Mouse (Mus musculus): Measurements from ENCODE around the gene Shank1. TPM values are rescaled to one million over a fixed set of nuclear protein-coding genes. Genes with fewer than 3 reads are reported as not detected.

Shank1 gene
- polyA plus RNA-seq, 1 experiment from 2014 or later, result 0.53 TPM

DNA sequence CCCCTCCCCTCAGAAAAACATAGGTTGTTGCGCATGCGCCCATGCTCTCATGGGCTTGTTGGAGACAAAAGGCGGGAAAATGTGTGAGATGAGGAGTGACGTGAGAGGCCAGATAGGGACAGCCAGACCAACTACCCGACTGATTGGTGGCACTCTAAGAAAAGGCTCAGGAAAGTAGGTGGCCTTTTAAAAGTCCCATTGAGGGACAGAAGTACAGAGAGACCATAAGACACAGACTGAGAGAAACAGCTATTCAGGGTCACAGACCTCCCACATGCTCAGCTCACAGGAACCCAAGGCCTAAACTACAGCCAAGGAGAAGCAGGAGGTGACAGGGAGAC is 95.9 kb downstream of the Shank1 start:
- H3K27me3 ChIP-seq (ENCODE audit: control insufficient read depth, insufficient read depth, low read length), result no peaks in the 10 kb centered on the region
- no peaks in the 10 kb centered on the region for H3K9me3 ChIP-seq (ENCODE audit: control insufficient read depth, low read length)
- no peak for TF ChIP-seq EP300 (optimal IDR thresholded peaks at IDR 0.05)
- no peak for TF ChIP-seq CTCF (IDR thresholded peaks at IDR 0.05; ENCODE audit: low read depth)
- no peak overlapping the region for H3K9ac ChIP-seq (ENCODE audit: low read length)
- 1% methylated on average over 5 of the region's 5 CpGs for WGBS
- peak overlapping the region; percentile 30; the same call in 1 of the 2 replicates for H3K4me3 ChIP-seq (ENCODE audit: low read depth, low read length)
- no peaks in the 10 kb centered on the region for H3K4me1 ChIP-seq (replicated peaks; ENCODE audit: control insufficient read depth, insufficient read depth)
- peak overlapping the region; percentile 53; the same call in 1 of the 2 replicates for H3K4me2 ChIP-seq (replicated peaks; ENCODE audit: low read depth)
- H3K36me3 ChIP-seq (ENCODE audit: control insufficient read depth, insufficient read depth, low read length), result no peaks in the 10 kb centered on the region
- no peak for DNase-seq (ENCODE audit: low spot score)
- H3K27ac ChIP-seq (replicated peaks), result no peak overlapping the region
- no peak; the same call in 1 of the 2 replicates for ATAC-seq (ENCODE audit: low FRiP score, low TSS enrichment)

Other genes starting within 250 kb of the Shank1 start
- gene Klk1b21, start 207.9 kb upstream of the Shank1 start, polyA plus RNA-seq (2015; fragmentation: Nextera tagmentation; extraction: Ambion mirVana), result not detected in 2 replicates
- gene Klk1b22, start 197.6 kb upstream of the Shank1 start, polyA plus RNA-seq (2015; fragmentation: Nextera tagmentation; extraction: Ambion mirVana), result not detected in 2 replicates
- not detected in 2 replicates for gene Klk1b16, start 173.5 kb upstream of the Shank1 start, polyA plus RNA-seq (2015; fragmentation: Nextera tagmentation; extraction: Ambion mirVana)
- not detected in 2 replicates for gene Klk1b24, start 122.0 kb upstream of the Shank1 start, polyA plus RNA-seq (2015; fragmentation: Nextera tagmentation; extraction: Ambion mirVana)
- not detected in 2 replicates for gene Klk1b3, start 112.1 kb upstream of the Shank1 start, polyA plus RNA-seq (2015; fragmentation: Nextera tagmentation; extraction: Ambion mirVana)
- gene Klk1b4, start 102.8 kb upstream of the Shank1 start, polyA plus RNA-seq (2015; fragmentation: Nextera tagmentation; extraction: Ambion mirVana), result not detected in 2 replicates
- not detected in 2 replicates for gene Klk1b5, start 94.3 kb upstream of the Shank1 start, polyA plus RNA-seq (2015; fragmentation: Nextera tagmentation; extraction: Ambion mirVana)
- 9.7 and 10.7 TPM in 2 replicates for gene Klk1, start 84.9 kb upstream of the Shank1 start, polyA plus RNA-seq (2015; fragmentation: Nextera tagmentation; extraction: Ambion mirVana)
- gene Gm36864, start 74.1 kb upstream of the Shank1 start, polyA plus RNA-seq (2015; fragmentation: Nextera tagmentation; extraction: Ambion mirVana), result 0.13 TPM in 1 of 2 replicates, not detected in the other
- gene 1700028J19Rik, start 63.6 kb upstream of the Shank1 start, polyA plus RNA-seq (2015; fragmentation: Nextera tagmentation; extraction: Ambion mirVana), result 0.57 and 0.65 TPM in 2 replicates
- gene 2410002F23Rik, start 63.5 kb upstream of the Shank1 start, polyA plus RNA-seq (2015; fragmentation: Nextera tagmentation; extraction: Ambion mirVana), result 52.9 and 60.0 TPM in 2 replicates
- not detected in 2 replicates for gene Acp4, start 52.9 kb upstream of the Shank1 start, polyA plus RNA-seq (2015; fragmentation: Nextera tagmentation; extraction: Ambion mirVana)
- gene Gm15517, start 48.8 kb upstream of the Shank1 start, polyA plus RNA-seq (2015; fragmentation: Nextera tagmentation; extraction: Ambion mirVana), result not detected in 2 replicates
- 11.1 and 11.4 TPM in 2 replicates for gene Clec11a, start 3.4 kb upstream of the Shank1 start, polyA plus RNA-seq (2015; fragmentation: Nextera tagmentation; extraction: Ambion mirVana)
- gene Syt3, start 73.8 kb downstream of the Shank1 start, polyA plus RNA-seq (2015; fragmentation: Nextera tagmentation; extraction: Ambion mirVana), result 1.2 and 1.4 TPM in 2 replicates
- gene 1700008O03Rik, start 75.6 kb downstream of the Shank1 start, polyA plus RNA-seq (2015; fragmentation: Nextera tagmentation; extraction: Ambion mirVana), result 0.68 and 0.75 TPM in 2 replicates
- gene Lrrc4b, start 118.8 kb downstream of the Shank1 start, polyA plus RNA-seq (2015; fragmentation: Nextera tagmentation; extraction: Ambion mirVana), result 0.36 and 0.52 TPM in 2 replicates
- 0.12 and 0.21 TPM in 2 replicates for gene Aspdh, start 155.1 kb downstream of the Shank1 start, polyA plus RNA-seq (2015; fragmentation: Nextera tagmentation; extraction: Ambion mirVana)
- gene Josd2, start 157.7 kb downstream of the Shank1 start, polyA plus RNA-seq (2015; fragmentation: Nextera tagmentation; extraction: Ambion mirVana), result 32.8 and 33.7 TPM in 2 replicates
- 60.7 and 65.5 TPM in 2 replicates for gene Emc10, start 186.3 kb downstream of the Shank1 start, polyA plus RNA-seq (2015; fragmentation: Nextera tagmentation; extraction: Ambion mirVana)
- 5.9 and 8.3 TPM in 2 replicates for gene Fam71e1, start 186.3 kb downstream of the Shank1 start, polyA plus RNA-seq (2015; fragmentation: Nextera tagmentation; extraction: Ambion mirVana)
- gene Mybpc2, start 214.4 kb downstream of the Shank1 start, polyA plus RNA-seq (2015; fragmentation: Nextera tagmentation; extraction: Ambion mirVana), result 0.21 and 0.32 TPM in 2 replicates
- gene Spib, start 221.8 kb downstream of the Shank1 start, polyA plus RNA-seq (2015; fragmentation: Nextera tagmentation; extraction: Ambion mirVana), result 0.13 and 0.22 TPM in 2 replicates
- 18.7 and 18.9 TPM in 2 replicates for gene Pold1, start 238.6 kb downstream of the Shank1 start, polyA plus RNA-seq (2015; fragmentation: Nextera tagmentation; extraction: Ambion mirVana)
- 56.5 and 59.7 TPM in 2 replicates for gene Nr1h2, start 243.7 kb downstream of the Shank1 start, polyA plus RNA-seq (2015; fragmentation: Nextera tagmentation; extraction: Ambion mirVana)